ENCODE assay signal across 29 mouse cellular contexts in the genomic region with DNA sequence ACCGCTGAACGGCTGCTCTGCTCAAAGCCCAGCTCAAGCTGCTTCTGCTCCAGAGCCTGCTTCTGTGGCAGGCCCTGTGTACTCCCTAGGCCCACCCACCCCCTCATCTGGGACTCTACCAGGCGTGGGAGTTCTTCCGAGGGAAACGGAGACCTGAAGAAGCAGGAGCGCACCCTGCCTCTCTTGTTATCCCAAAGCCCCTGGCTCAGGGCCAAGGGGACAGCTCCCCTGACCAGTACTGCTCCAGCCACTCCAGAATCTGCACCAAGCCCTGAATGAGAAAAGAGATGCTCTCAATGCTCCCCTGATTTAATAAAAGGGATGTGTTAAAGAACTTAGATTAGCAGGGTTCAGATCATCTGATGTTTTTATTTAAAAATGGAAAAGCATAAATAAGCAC. TPM values are rescaled to one million over a fixed set of nuclear protein-coding genes. Genes with fewer than 3 reads are reported as not detected.
DNase-seq lines count a peak whose midpoint lies in the region; ATAC-seq and TF ChIP-seq lines count a peak whose summit lies in the region.
"Had no signal": no experiment of that assay in that cellular context is flagged by ENCODE, and none has a peak within 500 bp of the region (broad histone marks: within the 10 kb centered on the region; RNA-seq: fewer than 3 reads in every experiment).

No protein-coding gene starts in this region.

- no peak for TF ChIP-seq CTCF in gastrocnemius, adult 2 months (IDR thresholded peaks at IDR 0.05)

- H3K27ac ChIP-seq in gastrocnemius, adult 2 months, result 0 out of 2 replicates have a peak overlapping the region, but pooled peaks have one; percentile 12
- H3K27ac ChIP-seq in heart, embryonic 13.5 days (replicated peaks), result no peak overlapping the region
- H3K27ac ChIP-seq in heart, embryonic 10.5 days, result no peak overlapping the region
- H3K27ac ChIP-seq: embryonic facial prominence, embryonic 13.5 days; embryonic facial prominence, embryonic 15.5 days; forebrain, embryonic 10.5 days; forebrain, embryonic 12.5 days had no signal

- DNase-seq in gastrocnemius, adult 2 months, result no peak
- no peak for DNase-seq in gastrocnemius, adult 8-10 months (ENCODE audit: low spot score in 2 of 2)
- no peak for DNase-seq in heart, embryonic 10.5 days (ENCODE audit: low spot score)
- peak; percentile 57 for DNase-seq in kidney, postnatal 10 days
- DNase-seq in kidney, adult 9 months, result no peak
- DNase-seq in testis, postnatal 10 days (ENCODE audit: low spot score), result peak; percentile 67
- DNase-seq in testis, postnatal 14 days (ENCODE audit: low spot score), result no peak
- DNase-seq: adrenal gland, adult 2 months; adrenal gland, postnatal 10 days; adrenal gland, postnatal 25 days; B cell, adult 2 months; cerebellum, adult 11 months; cerebellum, adult 18-20 months; cerebellum, adult 8-10 months; cerebellum, adult 9-11 months; cerebellum, postnatal 14 days; cerebellum, postnatal 36 days; embryo, embryonic 11 days had no signal

- H3K4me3 ChIP-seq in gastrocnemius, adult 2 months, result no peak overlapping the region
- no peak overlapping the region for H3K4me3 ChIP-seq in heart, embryonic 13.5 days
- H3K4me3 ChIP-seq in heart, embryonic 10.5 days, result no peak overlapping the region
- H3K4me3 ChIP-seq: embryonic facial prominence, embryonic 13.5 days; embryonic facial prominence, embryonic 15.5 days; erythroblast, embryonic 14.5 days; forebrain, embryonic 10.5 days; forebrain, embryonic 12.5 days had no signal

- H3K27me3 ChIP-seq in heart, embryonic 13.5 days (replicated peaks), result peaks cover 9% of the 10 kb centered on the region
- H3K27me3 ChIP-seq in heart, embryonic 10.5 days (ENCODE audit: insufficient read depth, poor library complexity, severe bottlenecking), result peaks cover 31% of the 10 kb centered on the region; the same call in 1 of the 2 replicates
- H3K27me3 ChIP-seq: embryonic facial prominence, embryonic 13.5 days; embryonic facial prominence, embryonic 15.5 days; forebrain, embryonic 12.5 days had no signal

- H3K36me3 ChIP-seq in heart, embryonic 13.5 days, result no peaks in the 10 kb centered on the region
- no peaks in the 10 kb centered on the region for H3K36me3 ChIP-seq in heart, embryonic 10.5 days
- H3K36me3 ChIP-seq: embryonic facial prominence, embryonic 13.5 days; embryonic facial prominence, embryonic 15.5 days; forebrain, embryonic 10.5 days; forebrain, embryonic 12.5 days; G1E had no signal

- H3K9ac ChIP-seq in heart, embryonic 13.5 days, result peak overlapping the region; percentile 48
- H3K9ac ChIP-seq: embryonic facial prominence, embryonic 13.5 days; embryonic facial prominence, embryonic 15.5 days; forebrain, embryonic 12.5 days had no signal

- intact Hi-C loops in gastrocnemius, adult 2 months (cut with DNase I), result no loop called here

- peaks cover 29% of the 10 kb centered on the region for H3K4me1 ChIP-seq in heart, embryonic 13.5 days
- peaks cover 14% of the 10 kb centered on the region for H3K4me1 ChIP-seq in heart, embryonic 10.5 days
- H3K4me1 ChIP-seq: embryonic facial prominence, embryonic 13.5 days; embryonic facial prominence, embryonic 15.5 days; forebrain, embryonic 12.5 days had no signal

- H3K4me2 ChIP-seq in heart, embryonic 13.5 days, result no peak overlapping the region
- H3K4me2 ChIP-seq: embryonic facial prominence, embryonic 13.5 days; embryonic facial prominence, embryonic 15.5 days; forebrain, embryonic 12.5 days had no signal

- no peaks in the 10 kb centered on the region for H3K9me3 ChIP-seq in heart, embryonic 13.5 days
- H3K9me3 ChIP-seq in heart, embryonic 10.5 days, result no peaks in the 10 kb centered on the region
- H3K9me3 ChIP-seq: embryonic facial prominence, embryonic 13.5 days; embryonic facial prominence, embryonic 15.5 days; forebrain, embryonic 10.5 days; forebrain, embryonic 12.5 days; G1E had no signal

- WGBS in heart, embryonic 13.5 days, result 57% methylated on average over 6 of the region's 6 CpGs
- 64% methylated on average over 6 of the region's 6 CpGs for WGBS in heart, embryonic 10.5 days

- no peak for ATAC-seq in heart, embryonic 13.5 days (ENCODE audit: extremely low read depth, insufficient number of reproducible peaks, low FRiP score, low TSS enrichment)
- ATAC-seq: CD4-positive, CD25-positive, alpha-beta regulatory T cell, adult 4 months; forebrain, embryonic 14.5 days had no signal

RNA-seq across cellular contexts. Expression of a gene that starts 18.4 kb away (rescaled TPM):
- 10 to 100 TPM; 40.1 to 52.2 TPM for total RNA-seq in gastrocnemius, adult 2 months (2021)
- 10 to 100 TPM; 19.9 to 34.2 (median 25.1) TPM for total RNA-seq in gastrocnemius, adult 8-10 months (2022)
- polyA plus RNA-seq in heart, embryonic 13.5 days (2015; fragmentation: Nextera tagmentation; extraction: Ambion mirVana), result 6.3 and 7.2 TPM in 2 replicates
- polyA plus RNA-seq in heart, embryonic 10.5 days (2016; fragmentation: Nextera tagmentation; extraction: Ambion mirVana), result 4.6 and 7.2 TPM in 2 replicates
- total RNA-seq: CH12.LX; common myeloid progenitor, adult 5-6 weeks; G1E had no signal
- polyA plus RNA-seq: CD4-positive, CD25-positive, alpha-beta regulatory T cell, adult 4 months; erythroblast, embryonic 14.5 days; G1E had no signal

Comparison
In these comparisons a context has a peak if more than half of its experiments do, and no peak if none do; other contexts are left out.
1. DNase-seq: peak in kidney, postnatal 10 days (single experiment) and testis, postnatal 10 days (single experiment); none in gastrocnemius, adult 2 months (single experiment), gastrocnemius, adult 8-10 months (0 of 2), heart, embryonic 10.5 days (single experiment), kidney, adult 9 months (single experiment) and testis, postnatal 14 days (single experiment).